Mouse (Mus musculus) embryonic stem cell, embryonic (primary cell): ENCODE measurements around the gene Bmpr1b.

Source experiments
- CTCF ChIA-PET, 4 experiments: fragments of 300-600 bp in 2 of 4; fragments of 350-600 bp in 2 of 4; sonication (Branson Sonifier 250); formaldehyde crosslinking; loops; one replicate each; lab custom pipeline; 2022; ENCODE audit warnings: inconsistent platforms in 2 of 4; lab: Charles Lee
- POLR2A ChIA-PET, 4 experiments: fragments of 300-600 bp in 2 of 4; fragments of 350-600 bp in 2 of 4; sonication (Branson Sonifier 250); formaldehyde crosslinking; loops; one replicate each; lab custom pipeline; 2022; ENCODE audit warnings: antibody characterized with exemption in 4 of 4, inconsistent platforms in 1 of 4; lab: Charles Lee

Gene Bmpr1b

GRCm38 (mm10) chr3:142059890-142060289 lies 109.3 kb downstream of the Bmpr1b start:
- CTCF ChIA-PET = no interaction called here

DNA sequence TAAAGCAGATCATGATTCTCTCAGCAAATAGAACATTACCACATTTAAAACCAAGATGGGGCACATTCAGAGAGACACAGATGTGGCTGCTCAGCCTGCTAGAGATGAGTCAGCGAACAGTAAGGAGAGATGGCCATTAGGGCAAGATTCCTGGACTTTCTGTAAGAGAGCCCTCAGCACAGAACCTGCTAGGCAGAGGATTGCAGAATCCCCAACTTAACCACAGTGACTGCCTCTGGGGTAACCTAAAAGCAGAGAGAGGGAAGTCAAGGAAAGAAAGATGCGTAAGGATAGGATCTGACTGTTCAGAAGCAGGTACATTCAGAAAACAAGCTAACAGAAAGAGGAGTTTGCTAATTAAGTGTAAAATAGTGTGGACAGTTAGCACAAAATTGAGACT lies 118.5 kb downstream of the Bmpr1b start:
- POLR2A ChIA-PET = interaction anchor here in 1 of 4 experiments (0.6 kb wide), 1 partner anchor 9 kb away, joined by 3 read pairs; no protein-coding TSS in a partner anchor
- CTCF ChIA-PET = no interaction called here

More at GRCm38 (mm10) chr3:142059890-142060289, 109.3 kb downstream of the Bmpr1b start:
- POLR2A ChIA-PET = no interaction called here

DNA sequence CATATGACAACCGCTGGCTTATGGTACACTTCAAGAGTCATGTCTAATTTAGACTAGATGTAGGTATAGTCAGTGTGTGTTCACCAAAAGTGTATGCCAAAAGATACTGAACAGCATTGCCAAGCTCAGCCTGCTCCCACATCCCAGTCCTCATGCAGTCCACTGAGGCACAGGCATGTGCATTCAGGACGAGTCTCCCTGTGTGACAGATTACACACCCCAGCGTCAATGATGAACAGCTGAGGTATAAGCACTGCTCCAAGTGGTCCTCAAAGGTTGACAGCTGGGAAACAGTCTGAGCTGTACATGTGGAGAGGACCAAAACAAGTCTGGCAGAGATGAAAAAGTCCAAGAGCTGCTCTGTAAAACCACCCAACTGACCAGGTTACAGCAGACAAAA lies 119.6 kb downstream of the Bmpr1b start:
- POLR2A ChIA-PET = no interaction called here
- CTCF ChIA-PET = no interaction called here

- ChIA-PET POLR2A (interaction anchor here in 1 of 4 experiments (0.6 kb wide), 1 partner anchor 85 kb away, joined by 3 read pairs; no protein-coding TSS in a partner anchor), CTCF (no interaction called here)
Observed at GRCm38 (mm10) chr3:142049093-142049492, 120.1 kb downstream of the Bmpr1b start.

DNA sequence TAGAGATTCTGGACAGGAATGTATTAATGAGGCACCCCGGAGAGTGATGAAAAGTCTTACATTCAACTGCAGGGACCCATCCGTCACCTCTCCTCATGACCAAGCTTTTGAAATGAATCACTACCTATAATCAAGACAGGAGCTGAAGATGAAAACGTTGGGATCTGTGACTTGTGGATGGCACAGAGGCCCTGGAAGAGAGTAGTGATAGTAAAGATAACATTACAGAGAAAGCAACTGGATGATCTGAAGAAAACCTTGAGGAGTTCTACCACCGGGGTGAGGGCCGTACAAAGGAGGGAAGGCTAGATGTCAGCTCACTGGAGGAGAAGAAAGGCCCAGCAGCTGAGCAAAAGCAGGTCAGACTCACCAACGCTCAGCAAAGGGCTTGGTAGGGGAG lies 120.7 kb downstream of the Bmpr1b start:
- POLR2A ChIA-PET = interaction anchor here in 1 of 4 experiments (0.6 kb wide), 1 partner anchor 84 kb away, joined by 3 read pairs; no protein-coding TSS in a partner anchor
- CTCF ChIA-PET = no interaction called here

- CTCF ChIA-PET = no interaction called here
- POLR2A ChIA-PET = no interaction called here
Observed at GRCm38 (mm10) chr3:142043463-142043862, 125.8 kb downstream of the Bmpr1b start.

DNA sequence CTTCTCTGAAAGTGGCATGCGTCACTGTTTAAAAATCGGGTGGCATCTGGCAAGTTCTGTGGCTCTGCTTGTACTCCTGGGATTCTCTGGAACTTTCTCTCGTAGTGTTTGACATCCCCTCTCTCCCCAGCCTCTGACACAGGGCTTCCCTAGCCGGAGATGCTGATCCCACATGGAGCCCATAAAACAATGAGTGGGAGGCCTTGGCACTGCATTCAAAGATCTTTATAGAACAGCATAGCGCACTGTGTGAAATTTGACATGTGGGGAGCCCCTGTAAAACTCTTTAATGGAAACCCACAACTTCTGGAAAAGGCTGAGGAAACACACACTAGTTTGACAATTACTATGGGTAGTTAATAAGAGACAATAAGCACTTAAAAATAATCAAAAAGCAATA lies 126.2 kb downstream of the Bmpr1b start:
- CTCF ChIA-PET = no interaction called here
- POLR2A ChIA-PET = no interaction called here

DNA sequence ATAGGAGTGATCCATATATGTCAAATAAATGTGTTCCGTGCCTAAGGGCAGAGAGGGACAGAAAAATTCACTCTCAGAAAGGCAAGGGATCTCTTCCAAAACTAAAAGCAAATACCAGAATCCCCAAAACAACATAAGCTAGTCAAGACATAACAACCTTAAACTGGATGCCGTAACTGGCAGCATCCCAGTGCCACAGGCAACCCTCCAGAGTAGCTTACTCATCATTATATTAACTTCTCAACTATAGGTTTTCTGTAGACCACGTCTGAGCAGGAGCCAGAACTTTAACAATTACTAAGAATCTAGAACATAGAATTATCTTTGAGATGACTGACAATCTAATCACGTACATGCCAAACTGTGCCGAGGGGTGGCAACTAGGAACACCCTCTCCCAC lies 128.9 kb downstream of the Bmpr1b start:
- ChIA-PET POLR2A (no interaction called here), CTCF (no interaction called here)

DNA sequence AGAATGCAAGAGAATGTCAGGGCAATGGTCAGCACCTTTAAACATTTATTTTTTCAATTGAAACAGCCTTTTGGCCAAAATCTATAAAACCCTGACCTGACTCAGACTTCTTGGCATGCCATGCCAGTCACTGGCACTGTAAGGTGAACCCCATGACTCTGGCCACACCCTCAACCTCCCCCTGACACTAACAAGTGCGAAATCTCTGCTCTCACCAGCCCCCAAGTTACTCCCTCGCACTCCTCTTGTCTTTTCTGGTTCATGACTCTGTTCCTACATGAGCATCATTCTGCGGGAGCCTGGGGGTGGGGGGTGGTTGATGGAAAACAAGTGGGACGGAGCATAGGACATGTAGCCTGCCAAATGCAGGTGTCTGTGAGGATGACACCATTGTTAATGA lies 135.1 kb downstream of the Bmpr1b start:
- ChIA-PET CTCF (no interaction called here), POLR2A (interaction anchor here in 2 of 4 experiments (0.7 kb wide), 2 partner anchors 8 to 211 kb away, joined by 3 to 4 read pairs; no protein-coding TSS in a partner anchor)

DNA sequence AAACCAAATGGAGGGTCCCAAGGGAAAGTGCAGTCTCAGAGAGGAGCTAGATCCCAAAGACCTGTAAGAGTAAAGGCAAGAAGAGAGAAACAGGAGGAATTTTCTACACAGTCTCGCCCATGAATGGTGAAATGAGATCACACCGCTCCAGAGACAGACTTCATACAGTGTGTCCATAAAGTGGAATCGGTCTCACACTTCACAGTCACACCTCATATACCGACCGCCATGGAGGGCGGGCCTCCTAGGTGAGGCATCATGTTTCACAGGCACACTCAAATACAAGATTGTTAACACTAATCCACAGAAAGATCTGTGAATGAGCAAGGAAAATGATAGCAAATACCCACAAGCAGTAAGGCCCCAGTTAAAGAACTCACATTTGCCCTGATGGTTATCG lies 149.5 kb downstream of the Bmpr1b start:
- ChIA-PET CTCF (no interaction called here), POLR2A (no interaction called here)

GRCm38 (mm10) chr3:141984548-141984947 lies 184.7 kb downstream of the Bmpr1b start:
- ChIA-PET CTCF (no interaction called here), POLR2A (no interaction called here)

- CTCF ChIA-PET = no interaction called here
- POLR2A ChIA-PET = no interaction called here
Observed at GRCm38 (mm10) chr3:141981613-141982432, 187.4 kb downstream of the Bmpr1b start.

- ChIA-PET POLR2A (no interaction called here), CTCF (no interaction called here)
Observed at GRCm38 (mm10) chr3:141966244-141966643, 203.0 kb downstream of the Bmpr1b start.

GRCm38 (mm10) chr3:141952931-141953330 lies 216.3 kb downstream of the Bmpr1b start:
- ChIA-PET CTCF (no interaction called here), POLR2A (no interaction called here)

- CTCF ChIA-PET = no interaction called here
- POLR2A ChIA-PET = no interaction called here
Observed at GRCm38 (mm10) chr3:141950642-141951041, 218.6 kb downstream of the Bmpr1b start.

DNA sequence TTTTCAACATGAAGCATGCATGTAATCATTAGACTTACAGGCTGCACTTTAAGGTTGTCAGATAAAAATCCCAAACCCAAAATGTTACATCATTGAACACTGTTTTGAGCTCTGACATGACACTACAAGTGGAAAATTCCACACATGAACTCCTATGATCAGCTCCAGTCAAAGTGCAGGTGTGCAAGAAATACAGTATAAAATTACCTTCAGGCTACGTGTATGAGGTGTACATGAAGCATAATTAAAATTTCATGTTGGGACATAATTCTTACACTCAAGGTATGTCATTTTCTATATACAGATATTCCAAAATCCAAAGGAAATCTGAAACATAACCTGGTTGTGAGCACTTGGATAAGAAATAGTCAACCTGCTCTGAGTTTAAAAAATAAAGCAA lies 220.7 kb downstream of the Bmpr1b start:
- POLR2A ChIA-PET = no interaction called here

DNA sequence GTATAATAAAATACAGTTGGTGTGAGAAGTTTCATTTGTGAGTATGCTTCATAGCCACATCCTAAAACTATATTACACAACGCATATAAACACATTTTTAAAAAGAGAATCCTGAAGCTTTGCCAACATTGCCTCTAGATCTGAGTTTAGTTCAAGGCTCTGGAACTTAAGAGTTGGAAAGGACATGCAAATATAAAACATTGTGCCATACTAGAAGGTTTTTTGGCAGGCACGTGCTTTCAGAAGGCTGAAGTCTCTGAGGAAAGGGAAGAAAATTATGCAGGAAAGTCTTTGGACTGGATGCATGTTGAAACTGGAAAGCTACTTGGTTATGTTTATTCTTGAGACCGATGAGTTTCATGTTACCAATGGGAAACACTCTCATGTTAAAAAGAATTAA lies 221.1 kb downstream of the Bmpr1b start:
- ChIA-PET POLR2A (no interaction called here), CTCF (no interaction called here)

More for the DNA sequence above, 220.7 kb downstream of the Bmpr1b start:
- CTCF ChIA-PET = no interaction called here

DNA sequence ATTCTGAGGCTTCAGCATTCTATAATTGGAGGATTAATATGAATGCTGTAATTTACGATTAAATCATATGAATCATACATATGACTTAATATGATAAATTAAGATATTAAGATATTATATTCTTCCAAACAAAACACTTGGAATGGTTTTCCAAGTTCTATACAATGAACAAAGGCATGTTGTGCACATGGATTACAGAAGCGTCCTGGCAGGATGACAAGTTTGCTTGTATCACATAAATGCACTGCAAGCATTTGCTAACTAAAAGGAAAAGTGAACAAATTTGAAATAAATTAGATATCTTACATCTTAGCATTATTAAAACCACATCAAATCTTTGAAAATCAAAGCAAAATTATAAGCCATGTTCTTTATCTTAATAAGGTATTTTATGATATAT lies 222.4 kb downstream of the Bmpr1b start:
- POLR2A ChIA-PET = no interaction called here
- CTCF ChIA-PET = no interaction called here

- ChIA-PET CTCF (no interaction called here), POLR2A (no interaction called here)
Observed at GRCm38 (mm10) chr3:141943317-141943742, 225.9 kb downstream of the Bmpr1b start.

- CTCF ChIA-PET = no interaction called here
- POLR2A ChIA-PET = no interaction called here
Observed at GRCm38 (mm10) chr3:141940207-141940606, 229.0 kb downstream of the Bmpr1b start.
